Mouse (Mus musculus) liver, adult 2 months (tissue): Measurements from ENCODE around the gene Deaf1.

Experiments
- CTCF ChIP-seq: fragments of 200-500 bp; IDR thresholded peaks from 2 replicates; pipeline ENCODE4 v1.5.1; 2011; ENCODE audit warnings: low read depth, low read length, control low read depth
- POLR2A ChIP-seq: fragments of 200-500 bp; IDR thresholded peaks from 2 replicates; pipeline ENCODE4 v1.6.1; 2011; ENCODE audit warnings: low read length, control low read depth; ENCODE audit not compliant: insufficient read depth; ENCODE audit errors: extremely low read depth

DNA sequence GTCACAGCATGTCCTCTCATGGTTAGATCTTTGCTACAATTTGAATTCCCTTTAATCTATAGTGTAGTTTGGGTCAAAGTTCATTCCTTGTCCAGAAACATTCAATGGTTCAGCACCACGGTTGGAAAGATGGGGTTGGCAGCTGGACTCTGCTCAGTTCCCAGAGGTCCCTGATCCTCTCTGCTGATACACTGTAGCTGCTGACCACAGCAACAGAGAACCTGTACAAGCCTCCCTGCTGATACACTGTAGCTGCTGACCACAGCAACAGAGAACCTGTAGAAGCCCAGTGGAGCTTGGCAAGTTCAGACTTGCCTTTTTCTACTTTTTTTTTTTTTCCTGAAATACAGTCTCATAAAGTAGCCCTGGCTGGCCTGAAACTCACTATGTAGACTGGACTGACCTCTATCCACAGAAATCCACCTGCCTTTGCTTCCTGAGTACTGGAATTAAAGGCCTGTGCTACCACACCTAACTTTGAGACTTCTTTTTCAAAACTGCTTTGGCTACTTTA, 9.8 kb downstream of the Deaf1 start:
- TF ChIP-seq POLR2A (no peak), CTCF (no peak)
